Mouse (Mus musculus): ENCODE data around the gene Epx.

The Epx gene

DNA sequence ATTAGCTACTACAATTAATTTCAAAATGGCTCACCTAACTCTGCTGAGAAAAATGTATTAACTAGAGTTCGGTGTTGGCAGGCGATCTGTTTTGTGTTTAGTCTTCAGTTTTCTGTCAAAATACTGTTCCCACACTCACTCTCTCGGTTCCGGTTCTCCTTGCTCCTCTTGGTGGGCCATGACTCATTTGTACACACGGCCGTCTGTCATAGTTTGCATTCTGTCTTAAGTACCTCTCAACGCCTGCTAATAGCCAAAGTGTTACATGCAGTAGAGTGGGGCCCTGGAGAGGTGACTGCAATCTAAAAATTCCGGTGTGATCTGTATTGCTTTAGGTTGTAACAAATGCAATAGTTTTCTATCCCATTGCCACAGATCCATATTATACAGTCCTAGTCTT lies 34.7 kb downstream of the Epx start:
- no peak for DNase-seq (ENCODE audit: extremely low spot score, low spot score)

DNA sequence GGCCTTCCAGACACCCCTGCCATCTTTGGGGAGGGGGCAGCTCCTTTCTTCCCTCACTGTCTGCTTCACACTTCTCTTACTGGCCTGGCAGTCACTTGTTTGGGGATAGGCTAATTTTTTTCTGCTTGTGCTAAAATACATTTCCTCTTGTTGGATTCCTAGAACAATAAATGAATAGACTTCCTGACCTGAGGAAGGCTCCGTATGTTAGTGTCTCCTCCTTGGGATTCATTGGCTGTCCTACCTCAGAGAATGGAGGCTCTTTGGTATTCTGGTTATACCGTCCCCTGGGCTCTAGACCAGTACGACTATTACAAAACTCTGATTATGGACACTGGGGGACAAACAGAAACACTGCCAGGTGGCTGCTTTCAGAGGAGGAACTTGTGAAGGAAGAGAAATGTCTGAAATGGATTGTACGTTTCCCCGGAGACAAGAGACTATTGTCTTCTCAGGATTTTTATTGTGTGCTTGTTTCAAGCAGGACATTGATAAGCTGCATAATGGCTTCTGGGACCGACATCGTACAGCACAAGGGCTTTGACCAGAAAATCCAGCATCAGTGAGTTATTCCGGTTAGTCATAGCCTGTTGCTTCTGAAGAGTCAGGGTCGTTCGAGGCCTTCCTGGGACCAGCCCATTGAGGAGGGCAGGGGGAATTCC lies 47.0 kb downstream of the Epx start, which contains the start of gene Lpo:
Gene Lpo (minus strand): TSS at position 51 of the 662 bp plus-strand sequence.
- no peak for DNase-seq (ENCODE audit: extremely low spot score, low spot score)

DNA sequence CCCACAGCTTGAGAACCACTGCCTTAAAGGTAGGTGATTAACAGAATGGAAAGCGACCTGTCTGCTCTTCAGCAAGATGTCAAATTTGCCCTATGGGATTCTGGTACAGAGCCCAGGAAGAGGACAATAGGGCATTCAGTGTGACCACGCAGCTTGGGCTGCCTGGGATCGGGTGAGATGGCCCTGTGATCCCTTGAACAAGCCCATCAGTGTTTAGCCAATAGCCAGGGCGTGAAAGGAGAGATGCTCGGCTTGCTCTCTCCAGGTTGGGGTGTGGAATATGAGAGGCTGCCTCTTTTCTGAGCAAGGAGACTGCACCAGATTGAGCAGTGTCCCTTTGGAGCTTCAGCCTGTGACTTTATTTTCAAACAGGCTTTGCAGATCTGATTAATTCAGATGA lies 53.8 kb downstream of the Epx start:
- no peak for DNase-seq (ENCODE audit: extremely low spot score, low spot score)

DNA sequence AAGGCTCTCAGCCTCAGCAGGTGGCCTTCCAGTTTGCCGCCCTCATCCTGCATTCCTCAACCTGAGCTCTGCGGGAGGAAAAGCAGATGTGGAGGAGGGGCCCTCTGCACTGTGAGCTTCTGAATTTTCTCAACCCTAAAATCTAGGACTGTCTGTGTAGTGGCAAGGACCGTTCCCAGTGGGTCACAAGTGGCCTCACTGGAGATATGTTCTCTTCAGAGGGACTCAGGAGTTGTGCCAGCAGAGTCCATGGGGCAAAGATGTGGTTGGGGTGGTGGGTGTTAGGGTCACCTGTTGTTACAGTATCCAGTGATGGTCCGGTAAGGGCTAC lies 57.9 kb downstream of the Epx start:
- no peak for DNase-seq (ENCODE audit: extremely low spot score, low spot score)

DNA sequence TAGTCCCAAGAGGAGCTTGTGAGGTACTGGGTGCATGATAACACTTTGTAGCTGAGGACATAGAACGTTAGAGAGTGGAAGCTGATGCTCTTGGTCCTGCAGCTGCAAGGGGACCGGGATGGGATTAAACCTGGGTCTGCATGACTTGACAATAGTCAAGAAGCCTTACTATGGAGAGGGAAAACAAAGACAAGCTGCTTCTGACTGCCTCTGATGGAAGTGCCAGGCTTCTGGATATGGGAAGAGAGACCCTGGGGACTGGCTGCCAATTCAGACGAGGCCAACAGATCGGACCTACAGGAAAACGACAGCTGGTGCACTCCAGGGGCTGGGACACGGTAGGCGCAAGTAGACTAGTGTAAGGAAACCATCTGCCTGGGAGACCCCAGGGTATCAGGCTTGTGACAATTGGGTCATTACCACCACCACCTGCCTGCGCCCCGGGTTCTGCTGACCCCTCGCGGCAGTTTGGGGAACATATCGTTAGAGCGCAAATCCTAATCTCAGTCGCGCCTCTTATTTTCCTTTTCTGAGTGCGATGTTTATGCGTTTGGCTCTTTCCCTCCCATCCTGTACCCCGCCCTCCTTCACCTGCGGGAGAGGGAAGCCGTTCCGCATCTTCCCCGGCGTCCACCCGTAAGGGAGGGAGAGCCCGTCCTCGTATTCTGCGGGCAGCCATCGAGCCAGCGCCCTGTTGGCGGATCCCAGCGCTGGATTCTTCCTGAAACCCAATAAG lies 58.5 kb downstream of the Epx start:
- DNase-seq (ENCODE audit: extremely low spot score, low spot score): peak; percentile 59

DNA sequence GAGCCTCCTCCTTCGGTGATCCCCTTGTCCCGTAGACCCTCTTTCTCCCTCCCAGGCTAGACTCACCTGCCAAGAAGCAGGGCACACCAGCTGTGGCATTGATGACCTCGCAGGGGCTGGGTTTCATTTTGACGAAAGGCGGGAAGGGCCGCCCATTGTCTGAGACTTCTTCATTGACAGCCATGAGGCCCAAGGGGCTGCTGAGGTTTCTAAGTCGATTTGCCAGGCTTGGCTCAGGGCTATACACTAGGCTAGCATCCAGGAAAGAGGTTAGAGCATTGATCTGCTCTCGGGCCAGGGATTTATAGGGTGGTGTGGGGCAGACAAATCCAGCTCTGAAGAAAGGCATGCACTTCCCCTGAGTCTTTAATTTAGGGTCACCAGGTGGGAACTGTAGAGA lies 60.5 kb downstream of the Epx start:
- DNase-seq (ENCODE audit: extremely low spot score, low spot score): no peak
